Mouse (Mus musculus) megakaryocyte, embryonic 14.5 days (primary cell): ENCODE measurements around the gene Ube2g1.

Experiments used
- FLI1 ChIP-seq: IDR thresholded peaks from 2 replicates; pipeline ENCODE4 v1.6.1; 2012; ENCODE audit warnings: low read length, inconsistent platforms, mixed read lengths
- GATA1 ChIP-seq: IDR thresholded peaks from 3 replicates; pipeline ENCODE4 v1.6.1; 2012; ENCODE audit warnings: mixed read lengths, low read length, inconsistent platforms, borderline replicate concordance

- TF ChIP-seq GATA1: no peak
- no peak for TF ChIP-seq FLI1
Observed at GRCm38 (mm10) chr11:72675280-72675679, 68.2 kb downstream of the Ube2g1 start.
